Mouse (Mus musculus) kidney, postnatal 10 days (tissue): ENCODE results near the gene Gtf3c5.
A peak's percentile ranks its signal among the peaks of the same experiment; 100 is the strongest.

Experiments used
- DNase-seq: peaks from one replicate; pipeline ENCODE4 v3.0.0; 2021; ENCODE audit warnings: mixed read lengths

Gtf3c5 gene

DNA sequence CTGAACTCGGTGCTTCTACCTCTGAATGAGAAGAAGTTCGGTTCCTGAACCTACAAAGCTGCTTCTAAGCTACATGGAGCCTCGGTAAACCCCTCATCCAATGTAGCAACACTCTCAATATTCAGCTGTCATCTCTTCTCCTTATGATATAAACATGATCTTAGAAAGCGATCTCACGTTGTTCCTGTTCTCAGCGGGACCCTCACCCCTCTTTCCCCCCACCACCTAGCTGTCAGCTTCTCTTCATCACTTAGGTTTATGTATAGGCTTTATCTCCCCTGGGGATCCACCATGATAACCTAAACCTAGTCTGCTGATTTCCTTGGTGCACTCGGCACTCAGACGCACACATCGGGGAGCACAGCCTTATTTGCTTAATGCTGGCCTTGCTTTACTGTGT, at the start of gene Gtf3c5:
Gene Gtf3c5, minus strand, starts transcription at position 101 of the 400 bp plus-strand sequence.
- DNase-seq, result no peak

DNA sequence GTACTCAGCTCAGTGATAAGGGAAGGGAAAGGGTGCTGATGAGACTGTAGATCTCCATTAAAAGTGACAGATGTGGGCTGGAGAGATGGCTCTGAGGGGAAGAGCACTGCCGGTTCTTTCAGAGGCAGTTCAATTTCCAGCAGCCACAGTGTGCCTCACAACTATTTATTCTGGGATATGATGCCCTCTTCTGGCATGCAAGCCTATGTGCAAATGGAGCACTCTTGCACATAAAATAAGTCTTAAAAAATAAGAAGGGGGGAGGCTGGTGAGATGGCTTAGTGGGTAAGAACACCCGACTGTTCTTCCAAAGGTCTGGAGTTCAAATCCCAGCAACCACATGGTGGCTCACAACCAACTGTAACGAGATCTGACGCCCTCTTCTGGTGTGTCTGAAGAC, 49.6 kb upstream of the Gtf3c5 start:
- DNase-seq, result no peak

DNA sequence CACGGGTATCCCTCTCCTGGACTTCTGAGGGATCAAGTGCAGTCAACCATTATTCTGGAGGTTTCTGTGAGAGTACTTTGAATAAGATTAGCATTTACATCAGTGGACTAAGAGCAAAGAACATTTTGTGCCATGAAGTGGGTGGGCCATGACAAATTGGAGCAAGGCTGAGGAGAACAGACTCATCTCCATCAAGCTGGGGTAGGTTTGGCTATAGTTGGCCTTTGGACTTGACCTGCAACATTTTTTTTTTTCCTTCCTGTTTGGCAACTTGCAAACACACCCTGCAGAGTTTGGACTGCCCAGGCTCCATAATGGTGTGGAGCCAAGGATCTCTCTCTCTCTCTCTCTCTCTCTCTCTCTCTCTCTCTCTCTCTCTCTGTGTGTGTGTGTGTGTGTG, 49.1 kb upstream of the Gtf3c5 start:
- no peak for DNase-seq

DNA sequence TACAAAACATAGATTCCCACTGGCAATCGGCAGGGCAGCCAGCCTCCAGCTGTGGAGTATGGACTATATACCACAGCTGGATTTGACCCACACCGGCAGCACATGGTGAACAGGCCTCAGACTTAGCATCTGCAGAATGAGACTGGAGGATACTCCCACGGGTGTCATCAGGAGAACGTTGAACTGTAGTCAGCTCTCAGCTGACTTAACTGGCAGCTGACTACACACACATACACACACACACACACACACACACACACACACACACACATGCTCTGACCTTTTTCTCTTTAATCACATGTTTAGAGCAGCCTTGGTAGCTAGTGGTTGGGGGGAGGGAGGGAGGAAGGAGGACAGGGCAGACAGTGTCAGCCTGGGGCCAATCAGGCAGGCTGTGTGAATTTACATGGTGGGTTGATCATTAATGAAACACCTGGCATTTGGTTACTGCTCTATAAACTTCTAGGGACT, 46.4 kb upstream of the Gtf3c5 start:
- peak; percentile 72 for DNase-seq

DNA sequence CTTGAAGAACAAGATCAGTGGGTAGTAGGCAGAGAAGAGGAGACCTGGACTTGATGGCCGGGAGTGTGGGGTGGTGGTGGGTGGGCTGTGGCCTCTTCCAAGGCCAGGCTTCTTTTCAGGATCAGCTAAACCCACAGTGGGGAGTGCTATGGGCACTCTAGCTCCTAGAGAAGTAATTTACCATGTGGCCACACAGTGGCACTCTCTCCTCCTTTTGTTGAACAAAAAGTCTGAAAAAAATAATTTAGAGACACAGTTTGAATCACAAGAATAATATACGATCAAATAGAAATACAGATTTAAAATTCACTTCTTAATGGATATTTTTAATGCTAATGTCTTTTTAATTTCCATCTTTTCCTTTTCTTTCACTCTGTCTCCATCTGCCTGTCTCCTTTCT, 44.5 kb upstream of the Gtf3c5 start:
- DNase-seq, result peak; percentile 40

DNA sequence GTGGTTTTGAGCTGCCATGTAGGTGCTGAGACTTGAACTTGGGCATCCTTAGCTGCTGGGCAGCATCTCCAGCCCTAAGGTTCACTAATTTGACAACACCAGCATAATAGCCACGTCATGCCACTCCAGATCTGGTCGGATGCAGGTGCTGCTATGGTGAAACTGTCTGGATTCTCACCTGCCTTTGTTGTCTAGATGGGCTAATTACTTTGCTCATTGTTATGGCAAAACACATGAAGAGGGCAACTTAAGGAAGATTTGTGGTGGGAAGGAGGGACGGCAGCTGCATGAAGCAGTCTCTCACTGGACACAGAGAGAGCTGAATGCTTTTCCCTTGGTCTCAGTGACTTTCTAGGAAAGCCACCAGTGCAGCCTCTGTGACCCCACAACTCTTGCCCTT, 42.5 kb upstream of the Gtf3c5 start:
- DNase-seq, result no peak

DNA sequence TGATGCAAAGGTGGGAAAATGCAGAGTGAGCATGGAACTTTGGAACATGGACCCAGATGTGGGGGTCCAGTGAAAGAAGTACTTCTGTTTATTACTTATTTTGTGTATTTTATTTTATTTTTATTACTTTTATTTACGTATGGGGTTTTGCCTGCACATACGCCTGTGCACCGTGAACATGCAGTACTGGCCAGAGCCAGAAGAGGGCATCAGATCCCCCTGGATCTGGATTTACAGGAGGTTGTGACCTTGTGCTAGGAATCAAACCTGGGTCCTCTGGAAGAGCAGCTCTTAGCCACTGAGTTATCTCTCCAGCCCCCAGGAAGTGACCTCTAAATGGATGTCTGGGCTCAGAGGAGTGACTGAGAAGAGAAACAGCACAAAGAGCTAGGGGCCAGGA, 41.3 kb upstream of the Gtf3c5 start:
- DNase-seq, result no peak

DNA sequence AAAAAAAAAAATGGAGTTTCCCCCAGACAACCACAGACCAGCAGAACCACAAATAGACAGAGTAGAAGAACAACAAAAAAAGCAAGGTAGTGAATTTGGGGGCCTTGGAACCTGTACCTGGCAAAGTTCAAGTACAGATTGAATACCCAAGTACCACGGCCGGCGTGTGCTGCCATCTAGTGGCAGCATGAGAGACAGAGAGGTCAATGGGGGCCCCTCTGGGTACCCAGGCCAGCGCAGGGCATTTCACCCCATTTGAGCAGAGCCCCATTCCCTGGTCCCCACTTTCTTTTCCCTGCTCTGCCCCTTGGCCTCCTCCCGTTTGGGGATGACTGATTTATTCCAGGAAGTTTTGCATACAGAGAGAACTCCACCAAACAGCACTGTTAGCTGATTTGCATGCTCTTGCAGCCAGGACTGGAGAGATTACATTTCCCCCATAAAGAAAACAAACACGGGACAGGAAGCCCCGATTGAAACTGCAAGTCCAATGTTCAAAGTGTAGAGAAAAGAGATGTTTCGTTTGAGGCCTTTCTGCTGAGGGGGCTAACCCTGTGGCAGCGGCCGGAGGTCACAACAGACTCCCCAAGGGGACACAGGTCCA, 39.1 kb upstream of the Gtf3c5 start:
- peak; percentile 73 for DNase-seq

DNA sequence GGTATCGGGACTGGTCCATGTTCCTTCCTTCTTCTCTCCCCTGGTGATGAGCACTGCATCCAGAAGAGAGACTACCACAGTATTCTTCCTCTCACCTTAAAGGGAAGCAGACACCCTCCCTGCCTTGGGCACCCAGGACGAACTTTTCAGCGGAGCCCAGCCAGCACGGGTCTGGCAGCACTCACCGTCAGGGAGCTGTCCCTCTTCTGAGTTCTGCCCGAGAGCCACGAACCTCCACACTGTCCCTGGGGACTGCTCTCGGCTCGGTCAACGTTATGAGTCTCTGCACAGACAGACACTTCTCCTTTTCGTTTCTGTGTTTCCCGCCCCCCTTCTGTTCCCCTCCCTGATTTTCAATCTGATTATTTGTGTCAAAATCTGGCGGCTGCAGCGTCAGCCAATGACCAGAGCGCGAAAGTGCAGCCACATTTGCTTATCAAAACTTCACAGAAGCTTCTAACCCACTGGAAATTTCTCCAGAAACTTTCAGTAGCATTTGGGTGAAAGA, 38.2 kb upstream of the Gtf3c5 start, which contains the start of gene Gfi1b:
Gene Gfi1b, minus strand, starts transcription at position 319 of the 508 bp plus-strand sequence.
- DNase-seq, result peak; percentile 19

DNA sequence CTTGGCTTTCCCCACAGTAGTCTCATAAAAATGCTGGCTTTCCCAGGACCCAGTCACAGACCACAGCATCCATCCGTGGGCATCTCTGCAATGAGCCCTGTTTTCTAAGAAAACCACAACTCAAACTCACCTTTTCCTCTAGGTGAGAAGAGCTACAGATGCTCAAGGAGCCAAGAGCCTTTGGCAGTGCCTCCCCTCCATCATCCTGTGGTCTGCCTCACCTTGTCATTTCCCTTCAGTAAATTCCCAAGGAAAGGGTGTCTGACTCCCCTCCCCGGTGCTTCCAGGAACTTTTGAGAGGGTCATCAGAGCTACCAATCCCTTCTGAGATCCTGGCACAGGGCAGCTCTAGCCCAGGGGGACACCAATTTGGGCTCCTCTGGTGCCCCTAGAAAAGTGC, 37.6 kb upstream of the Gtf3c5 start:
- no peak for DNase-seq

DNA sequence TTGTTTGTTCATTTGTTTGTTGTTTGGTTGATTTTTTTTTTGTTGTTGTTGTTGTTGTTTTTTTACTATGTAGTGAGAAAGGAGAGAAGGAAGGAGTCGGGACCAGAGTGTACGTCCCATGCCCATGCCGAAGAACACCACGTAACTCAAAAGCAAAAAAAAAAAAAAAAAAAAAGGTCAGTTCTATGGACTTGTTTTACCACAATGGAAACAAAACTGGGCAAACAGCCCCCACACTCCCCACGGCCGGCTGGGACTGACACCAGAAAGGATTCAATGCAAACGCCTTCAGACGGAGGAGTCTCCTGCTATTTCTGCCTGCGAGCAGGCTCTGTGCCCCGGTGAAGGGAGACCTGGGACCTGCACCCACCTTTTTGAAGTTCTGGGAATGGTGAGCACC, 37.0 kb upstream of the Gtf3c5 start:
- no peak for DNase-seq

DNA sequence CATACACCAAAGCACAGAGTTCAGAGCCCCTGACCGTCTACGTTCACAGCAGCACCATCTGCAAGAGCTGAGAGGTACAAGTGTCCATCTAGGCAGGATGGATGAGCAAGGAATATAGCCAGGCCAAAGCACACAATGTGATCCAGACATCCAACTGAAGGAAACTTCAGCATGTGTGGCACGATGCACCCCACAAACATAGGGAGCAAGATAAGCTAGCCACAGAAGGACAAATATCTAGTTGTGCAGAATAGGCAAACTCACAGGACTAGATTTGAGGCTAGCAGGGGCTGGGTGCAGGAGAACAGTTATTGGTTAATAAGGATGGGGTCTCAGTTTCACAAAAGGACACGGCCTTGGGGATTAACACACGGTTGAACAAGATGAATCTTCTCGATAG, 35.8 kb upstream of the Gtf3c5 start:
- DNase-seq, result no peak

DNA sequence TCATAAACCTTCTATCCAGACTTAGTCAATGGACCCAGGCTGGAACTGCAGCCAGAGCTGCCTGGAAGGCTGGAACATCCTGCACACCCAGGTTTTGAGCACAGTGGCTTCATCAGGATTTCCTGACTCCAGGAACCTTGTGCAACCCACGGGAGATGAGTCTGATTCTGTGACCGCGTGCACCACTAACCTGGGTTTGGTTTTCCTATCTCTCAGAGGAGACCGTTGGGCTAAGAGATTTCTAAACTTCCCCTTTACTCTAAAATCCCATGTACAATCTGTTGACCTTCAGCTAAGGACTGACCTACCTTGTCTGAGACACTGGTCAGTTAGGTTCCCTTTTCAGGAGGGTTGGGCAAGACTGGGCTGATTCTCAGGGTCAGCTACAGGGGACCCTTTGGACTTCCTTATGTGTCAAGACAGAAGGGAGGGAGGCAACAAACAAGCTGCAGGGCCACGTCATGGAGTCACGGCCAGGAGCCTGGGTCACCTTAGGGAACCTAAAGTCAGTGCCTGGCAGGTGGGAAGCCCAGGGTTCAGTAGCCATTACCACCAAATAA, 35.3 kb upstream of the Gtf3c5 start:
- DNase-seq, result no peak

DNA sequence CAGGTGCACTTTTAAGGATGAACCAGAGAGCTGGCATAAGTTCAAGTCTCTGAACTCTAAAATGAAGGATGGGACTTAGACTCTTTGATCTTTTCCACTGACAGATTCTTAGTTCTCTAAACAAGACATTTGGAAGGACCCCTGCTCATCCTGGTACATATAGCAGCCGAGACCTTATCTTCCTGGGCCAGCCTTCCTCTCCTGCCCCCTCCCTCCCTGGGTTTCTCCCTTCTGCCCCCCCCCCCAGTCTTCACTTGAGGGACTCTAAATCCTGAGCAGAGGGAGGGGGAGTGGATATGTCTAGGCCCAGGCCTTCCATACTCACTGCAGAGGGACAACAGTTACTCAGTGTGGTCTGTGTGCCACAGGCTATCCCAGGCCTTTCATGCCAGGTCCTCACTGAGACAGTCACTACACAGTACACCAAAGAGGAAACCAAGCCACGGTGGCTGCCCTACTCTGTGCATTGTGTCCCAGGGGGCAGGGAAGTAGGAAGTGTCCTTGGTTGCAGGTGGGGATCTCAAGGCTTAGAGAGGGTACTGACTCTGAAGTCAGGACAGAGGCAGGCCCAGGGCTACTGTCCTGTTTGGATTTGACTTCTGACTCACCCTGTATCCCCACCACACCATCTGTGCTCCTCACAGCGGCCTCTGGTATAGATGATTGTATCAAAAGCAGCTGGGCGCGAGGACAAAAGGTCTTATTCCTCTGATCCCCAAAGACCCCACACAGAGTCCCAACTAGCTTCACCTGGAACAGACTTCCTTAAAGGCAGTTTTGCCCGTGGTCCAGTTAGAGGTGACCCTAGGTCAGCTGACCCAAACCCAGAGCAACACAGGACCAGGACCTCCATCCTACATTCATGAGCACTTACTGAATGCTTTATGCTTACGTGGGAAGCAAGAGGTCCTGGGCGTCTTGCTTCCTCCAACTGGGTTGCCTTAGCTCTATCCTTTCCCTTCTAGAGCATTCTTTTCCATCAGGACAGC, 34.2 kb upstream of the Gtf3c5 start:
- no peak for DNase-seq

DNA sequence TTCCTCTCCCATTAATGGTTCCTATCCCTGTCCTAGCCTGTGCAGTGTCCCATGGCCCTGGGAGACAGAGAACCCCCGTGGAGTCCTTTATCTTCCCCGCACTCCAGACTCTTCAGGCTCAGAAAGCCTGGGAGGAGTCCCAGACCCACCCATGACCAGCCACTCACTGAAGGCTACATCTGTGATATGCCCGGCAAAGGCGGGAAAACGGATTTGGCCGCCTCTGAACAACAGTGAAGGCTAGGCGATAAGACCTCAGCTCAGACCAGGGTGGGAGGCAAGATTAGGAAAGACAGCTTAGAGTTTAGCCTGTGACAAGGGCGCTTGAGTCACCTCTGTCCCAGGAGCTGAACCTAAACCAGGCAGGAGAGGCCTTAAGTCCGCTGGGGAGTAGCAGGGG, 33.3 kb upstream of the Gtf3c5 start:
- DNase-seq, result no peak

DNA sequence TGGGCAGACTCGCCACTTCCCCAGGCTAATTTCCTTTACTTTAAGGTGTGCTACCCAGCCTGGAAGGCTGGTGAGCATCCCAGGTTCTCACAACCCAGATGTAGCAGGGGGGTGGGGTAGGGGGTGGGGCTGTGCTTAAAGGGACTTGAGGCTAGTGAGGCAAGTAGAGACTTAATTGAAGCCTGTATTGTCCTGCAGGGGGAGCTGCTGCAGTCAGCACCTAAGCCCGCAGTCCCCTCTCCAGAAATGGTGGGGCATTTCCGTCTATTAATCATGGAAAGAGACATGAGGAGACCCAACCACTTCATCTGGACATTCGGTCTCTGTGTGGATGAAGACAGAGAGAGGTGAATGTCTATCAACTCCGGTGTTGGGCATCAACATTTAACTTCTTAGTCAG, 32.8 kb upstream of the Gtf3c5 start:
- no peak for DNase-seq

DNA sequence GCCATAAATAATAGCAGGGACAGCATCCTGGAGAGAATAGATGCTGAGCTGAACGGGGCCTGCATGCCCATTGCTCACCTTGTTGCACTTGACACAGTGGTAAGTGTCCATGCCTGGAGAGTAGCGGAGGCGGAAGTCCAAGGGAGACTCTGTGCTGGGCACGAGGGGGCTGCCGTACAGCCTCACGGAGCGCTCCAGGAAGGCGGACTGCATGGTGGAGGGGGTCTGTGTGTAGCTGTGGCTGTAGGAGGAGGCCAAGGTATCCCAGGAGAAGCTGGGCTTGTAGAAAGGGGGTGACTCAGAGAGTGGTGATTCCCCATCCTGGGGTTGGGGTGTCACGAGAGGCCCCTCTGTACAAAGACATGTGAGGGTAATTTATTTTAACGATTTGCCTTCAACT, 30.0 kb upstream of the Gtf3c5 start:
- no peak for DNase-seq

DNA sequence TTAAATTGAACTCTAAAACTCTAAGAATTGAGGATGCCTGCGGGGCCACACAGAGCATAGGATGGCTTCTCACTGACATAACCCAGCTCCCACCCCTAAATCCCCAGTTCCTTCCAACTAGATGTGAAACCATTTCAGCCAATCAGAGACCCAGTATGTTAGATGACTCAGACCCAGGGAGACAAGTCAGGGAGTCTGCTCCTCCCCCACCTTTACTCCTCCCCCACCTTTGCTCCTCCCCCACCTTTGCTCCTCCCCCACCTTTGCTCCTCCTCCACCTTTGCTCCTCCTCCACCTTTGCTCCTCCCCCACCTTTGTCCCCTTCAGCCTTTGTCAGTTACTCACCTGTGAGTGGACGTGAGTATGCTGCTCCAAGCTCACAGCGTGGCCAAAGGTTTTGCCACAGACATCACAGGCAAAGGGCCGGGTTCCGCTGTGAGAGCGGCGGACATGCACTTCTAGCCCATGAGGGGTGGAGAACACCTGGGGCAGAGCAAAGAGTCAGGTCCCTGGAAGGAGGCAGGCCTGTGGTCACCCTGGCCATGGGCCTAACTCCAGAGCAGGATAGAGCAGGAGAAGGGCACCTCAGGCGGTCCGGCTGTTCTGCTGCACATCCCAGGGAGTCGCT, 29.0 kb upstream of the Gtf3c5 start:
- DNase-seq, result no peak

DNA sequence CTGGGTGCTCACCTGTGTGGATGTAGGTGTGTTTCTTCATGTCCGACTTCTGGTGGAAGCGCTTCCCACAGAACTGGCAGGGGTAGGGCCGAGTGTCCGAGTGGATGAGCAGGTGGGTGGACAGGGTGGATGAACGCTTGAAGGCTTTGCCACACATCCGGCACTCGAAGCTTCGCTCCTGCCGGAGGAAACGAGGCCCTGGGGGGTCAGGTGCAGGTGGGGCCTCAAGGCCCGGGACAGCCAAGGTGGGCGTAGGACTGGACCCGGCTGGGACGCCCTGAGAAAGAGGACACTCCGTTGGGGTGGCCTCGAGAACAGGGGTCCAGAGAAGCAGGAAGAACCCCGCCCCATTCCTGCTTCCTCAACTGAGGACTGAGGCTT, 27.8 kb upstream of the Gtf3c5 start:
- no peak for DNase-seq

DNA sequence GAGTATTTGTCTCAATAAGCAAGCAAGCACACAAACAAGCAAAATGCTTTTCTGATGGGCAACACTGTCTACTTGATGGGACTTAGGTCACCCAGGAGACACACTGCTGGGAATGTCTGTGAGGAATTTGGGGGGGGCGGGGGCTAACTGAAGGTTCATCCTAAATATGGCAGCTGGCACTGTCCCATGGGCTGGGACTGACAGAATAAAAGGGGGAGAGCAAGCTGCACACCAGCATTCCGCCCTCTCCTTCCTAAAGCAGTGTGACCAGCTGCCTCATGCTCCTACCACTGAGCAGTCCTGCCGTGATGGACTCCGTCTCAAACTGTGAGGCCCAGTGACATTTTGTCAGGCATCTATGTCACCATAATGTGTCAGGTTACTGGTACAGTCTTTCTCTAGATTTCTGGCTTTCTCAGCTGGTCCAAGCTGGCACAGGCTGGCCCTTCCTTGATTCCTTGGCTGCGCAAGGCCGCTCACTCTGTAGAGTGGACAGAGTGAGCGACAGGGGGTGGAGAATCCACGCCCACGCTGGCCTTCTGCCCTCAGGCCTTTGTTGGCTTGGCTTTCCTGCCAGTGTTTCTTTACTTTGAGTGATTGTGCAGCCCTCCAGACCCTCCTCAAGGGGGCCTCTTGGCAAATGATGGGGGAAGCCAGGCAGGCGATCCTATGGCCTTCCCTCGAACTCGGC, 27.3 kb upstream of the Gtf3c5 start:
- DNase-seq, result no peak

DNA sequence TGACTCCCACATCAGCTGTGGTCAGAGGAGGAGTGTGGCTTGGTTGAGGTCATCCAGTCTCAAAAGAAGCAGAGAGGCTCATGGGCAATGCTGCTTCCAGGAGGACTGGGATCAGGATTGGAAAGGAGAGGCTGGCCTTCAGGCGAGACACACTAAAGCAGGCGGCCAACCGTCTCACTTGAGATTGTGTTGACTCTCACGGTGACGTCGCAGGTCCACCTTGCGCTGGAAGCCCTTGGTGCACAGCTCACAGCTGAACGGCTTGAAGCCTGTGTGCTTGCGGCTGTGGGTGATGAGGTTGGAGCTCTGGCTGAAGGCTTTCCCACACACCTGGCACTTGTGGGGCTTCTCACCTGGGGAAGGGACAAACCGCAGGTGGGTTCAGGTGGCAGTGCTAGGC, 26.3 kb upstream of the Gtf3c5 start:
- DNase-seq, result no peak

DNA sequence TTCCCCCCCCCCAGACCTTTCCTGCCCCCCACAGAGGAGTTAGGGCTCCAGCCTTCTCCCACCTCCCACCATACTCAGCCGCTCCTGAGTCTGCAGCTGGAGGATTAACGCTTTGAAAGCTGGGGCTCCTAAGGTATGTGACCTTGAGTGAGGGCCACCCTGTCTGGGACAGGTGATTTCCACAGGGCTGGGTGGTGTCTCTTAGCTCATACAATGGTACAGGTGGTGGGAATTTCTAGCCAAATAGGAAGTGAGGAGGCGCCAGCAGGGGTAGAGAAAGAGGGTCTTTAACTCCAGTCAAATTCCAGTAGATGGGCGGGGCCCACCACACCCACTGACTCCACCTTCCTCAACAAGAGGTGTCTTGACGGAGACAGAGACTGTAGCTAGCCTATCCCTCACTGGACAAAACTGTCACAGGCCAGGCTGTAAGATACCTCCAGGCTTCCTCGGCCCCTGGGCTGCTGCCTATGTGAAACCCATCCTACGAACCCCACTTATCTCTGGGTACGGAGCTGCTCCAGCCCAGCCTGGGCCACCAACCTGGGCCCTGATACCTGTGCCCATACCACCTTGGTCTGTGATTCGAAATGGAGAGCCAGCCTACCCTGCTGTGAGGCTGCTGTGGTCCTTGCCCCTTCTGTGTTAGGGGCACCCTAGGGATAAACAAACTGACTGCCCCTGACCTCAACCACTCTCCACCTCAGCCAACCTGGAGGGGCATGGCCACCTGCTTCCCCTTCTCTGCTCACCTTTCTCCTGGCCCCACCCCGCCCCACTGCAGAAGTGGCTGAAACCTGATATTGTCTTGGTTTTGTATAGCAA, 24.0 kb upstream of the Gtf3c5 start:
- no peak for DNase-seq
